Mouse (Mus musculus): ENCODE results near the gene Bmf. TPM values are rescaled to one million over a fixed set of nuclear protein-coding genes. Genes with fewer than 3 reads are reported as not detected.

Bmf gene
- polyA plus RNA-seq (2012; ENCODE audit: low replicate concordance), result 15.2 and 22.8 TPM in 2 replicates

GRCm38 (mm10) chr2:118549507-118550473 lies at the start of gene Bmf:
Bmf (minus strand) TSS chr2:118549687.

GRCm38 (mm10) chr2:118597673-118598568 lies 48.4 kb upstream of the Bmf start, which contains the start of gene Bub1b:
Bub1b (plus strand) TSS chr2:118598211.

GRCm38 (mm10) chr2:118479550-118479909 lies 70.0 kb downstream of the Bmf start, which contains the start of gene Srp14:
Srp14 (minus strand) TSS chr2:118479711.

Other genes with a start within 250 kb of the Bmf start
- gene Gpr176, start 176.3 kb downstream of the Bmf start, polyA plus RNA-seq (2012; ENCODE audit: low replicate concordance), result not detected in 2 replicates
- 4.8 and 5.3 TPM in 2 replicates for gene Eif2ak4, start 161.1 kb downstream of the Bmf start, polyA plus RNA-seq (2012; ENCODE audit: low replicate concordance)
- 3.5 and 65.2 TPM in 2 replicates for gene Srp14, start 70.0 kb downstream of the Bmf start, polyA plus RNA-seq (2012; ENCODE audit: low replicate concordance)
- 18.6 and 29.3 TPM in 2 replicates for gene Bub1b, start 48.5 kb upstream of the Bmf start, polyA plus RNA-seq (2012; ENCODE audit: low replicate concordance)
- 27.6 and 28.0 TPM in 2 replicates for gene Pak6, start 113.6 kb upstream of the Bmf start, polyA plus RNA-seq (2012; ENCODE audit: low replicate concordance)
- gene Ankrd63, start 154.3 kb upstream of the Bmf start, polyA plus RNA-seq (2012; ENCODE audit: low replicate concordance), result not detected in 2 replicates
- 6.0 and 13.8 TPM in 2 replicates for gene Plcb2, start 178.8 kb upstream of the Bmf start, polyA plus RNA-seq (2012; ENCODE audit: low replicate concordance)
- gene Inafm2, start 196.1 kb upstream of the Bmf start, polyA plus RNA-seq (2012; ENCODE audit: low replicate concordance), result 81.1 and 94.4 TPM in 2 replicates
- 4.1 and 5.4 TPM in 2 replicates for gene Ccdc9b, start 213.0 kb upstream of the Bmf start, polyA plus RNA-seq (2012; ENCODE audit: low replicate concordance)
- not detected in 2 replicates for gene Phgr1, start 223.1 kb upstream of the Bmf start, polyA plus RNA-seq (2012; ENCODE audit: low replicate concordance)
- 1.0 and 2.0 TPM in 2 replicates for gene Disp2, start 230.0 kb upstream of the Bmf start, polyA plus RNA-seq (2012; ENCODE audit: low replicate concordance)

Data from leukemia stem cell, adult 10-12 weeks (primary cell).